Mouse (Mus musculus) spleen, postnatal 10 days (tissue): ENCODE measurements at regions not wholly inside any gene's neighbourhood (a gene's known extent, or its start where the extent isn't known, plus 50 kb on each side); places are given as distances from the start of the nearest gene placed in this dataset.
A peak's percentile ranks its signal among the peaks of the same experiment; 100 is the strongest.

Experiments used
- DNase-seq, 2 experiments: peaks; one replicate each; pipeline ENCODE4 v3.0.0; 2021 to 2022; ENCODE audit warnings: low spot score in 2 of 2

DNA sequence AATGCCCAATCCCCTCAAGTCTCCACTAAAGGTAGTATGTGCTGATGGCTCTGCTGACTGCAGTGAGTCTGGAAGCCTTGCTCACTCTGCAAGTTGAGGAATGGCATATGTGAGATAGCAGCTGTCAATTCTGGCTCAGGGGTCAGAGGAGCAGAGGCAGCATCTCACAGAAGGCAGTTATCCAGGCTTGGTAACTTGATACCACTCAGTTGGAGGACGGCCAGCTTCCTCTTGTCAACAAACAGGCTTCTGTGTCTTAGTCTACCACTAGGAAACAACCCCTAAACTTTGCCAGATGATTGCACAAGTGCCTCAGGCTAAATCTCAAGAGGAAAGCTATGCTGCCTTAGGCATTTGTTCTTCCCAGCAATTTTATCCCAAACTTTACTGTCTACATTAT, 55.7 kb upstream of the Gabre start:
- DNase-seq: peak in 1 of 2 experiments; percentile 7

DNA sequence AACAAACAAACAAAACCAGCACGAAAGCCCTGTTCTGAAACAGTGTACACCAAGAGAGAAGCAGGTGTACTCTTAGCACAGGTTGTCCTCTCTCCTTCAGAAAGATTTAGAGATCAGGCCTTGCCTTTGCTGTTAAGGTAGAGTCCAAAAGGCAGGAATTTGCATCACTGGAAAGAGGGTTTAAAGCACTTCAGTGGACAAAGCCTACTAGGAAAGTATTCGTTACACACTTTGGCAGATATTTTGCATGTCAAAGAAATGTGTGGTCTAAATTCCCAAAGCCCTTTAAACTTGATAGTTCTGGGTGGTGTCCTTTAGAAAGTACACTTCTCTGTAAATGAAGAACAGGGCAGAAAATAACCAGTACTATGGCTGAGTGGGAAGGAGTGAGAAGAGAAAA, 54.2 kb upstream of the Gabre start:
- DNase-seq: no peak
